Mouse (Mus musculus) regulatory T cell (primary cell): ENCODE measurements at regions not wholly inside any gene's neighbourhood (a gene's known extent, or its start where the extent isn't known, plus 50 kb on each side); places are given as distances from the start of the nearest gene placed in this dataset.

ENCODE experiments used
- in situ Hi-C: fragments of 300-600 bp; cut with MboI, MseI; formaldehyde crosslinking; loops from one replicate; pipeline ENCODE4 v1.15.1; 2025; ENCODE audit warnings: high pct_unique_total_duplicates

DNA sequence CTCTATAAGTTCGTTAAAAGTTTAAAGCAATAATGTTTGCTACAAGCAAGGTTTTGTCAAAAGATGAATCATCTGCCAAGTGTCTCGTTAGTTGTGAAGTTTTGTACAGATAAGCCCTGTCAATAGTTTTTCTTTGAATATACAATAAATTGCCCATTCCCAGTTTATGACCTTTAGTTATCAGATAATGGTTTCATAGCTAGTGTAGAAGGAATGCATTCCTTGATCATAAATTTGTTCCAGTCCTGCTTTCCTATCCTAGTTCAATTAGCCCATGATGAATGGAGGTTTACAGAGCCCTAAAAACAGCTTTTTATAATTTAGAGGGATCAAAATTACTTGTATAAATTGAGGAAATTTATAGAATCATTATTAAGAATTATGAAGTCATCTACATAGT lies 62.5 kb upstream of the Lrch2 start:
- in situ Hi-C loops, result no loop called here

DNA sequence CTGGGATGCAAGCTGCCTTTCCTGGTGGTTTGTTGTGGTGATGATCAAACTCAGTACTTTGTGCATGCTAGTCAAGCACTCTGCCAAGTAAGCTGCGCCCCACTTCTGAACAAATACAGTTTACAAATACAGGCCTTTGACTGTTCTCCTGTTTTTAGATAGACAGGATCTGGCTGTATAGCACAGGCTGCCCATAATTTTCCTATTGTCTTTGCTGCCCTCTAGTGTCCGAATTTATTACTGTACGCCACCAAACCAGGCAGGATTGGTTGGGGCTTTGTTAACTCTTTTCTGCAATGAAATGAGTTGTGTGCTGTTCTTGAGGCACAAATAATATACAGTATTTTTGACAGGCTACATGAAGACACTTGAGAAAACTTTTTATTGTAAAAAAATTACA lies 54.8 kb upstream of the Lrch2 start:
- in situ Hi-C loops, result loop anchor here (10.0 kb wide), 1 partner anchor 554 kb away; no protein-coding TSS in a partner anchor
